Mouse (Mus musculus) heart, embryonic 15.5 days (tissue): ENCODE results near the gene Syt3. TPM values are rescaled to one million over a fixed set of nuclear protein-coding genes. Genes with fewer than 3 reads are reported as not detected.
A peak's percentile ranks its signal among the peaks of the same experiment; 100 is the strongest.

Source experiments
- ATAC-seq: fragments of 200-750 bp; cut with Nextera tagmentation; replicated peaks from 2 replicates; pipeline ENCODE4 v1.8.0; 2017; ENCODE audit warnings: low read depth, moderate TSS enrichment; ENCODE audit not compliant: insufficient number of reproducible peaks, insufficient read depth, low FRiP score
- H3K27ac ChIP-seq: fragments of 300-500 bp; sonication (generic); 2 replicates; pipeline ENCODE4 v1.5.1; 2015; ENCODE audit warnings: mild to moderate bottlenecking, inconsistent platforms
- H3K27me3 ChIP-seq: fragments of 300-500 bp; sonication (generic); 2 replicates; pipeline ENCODE4 v1.6.1; 2015; ENCODE audit warnings: inconsistent platforms
- H3K36me3 ChIP-seq: fragments of 300-500 bp; sonication (generic); 2 replicates; pipeline ENCODE4 v1.6.1; 2015; ENCODE audit warnings: mild to moderate bottlenecking, inconsistent platforms
- H3K4me1 ChIP-seq: fragments of 300-500 bp; sonication (generic); replicated peaks from 2 replicates; pipeline ENCODE4 v1.6.1; 2015; ENCODE audit warnings: inconsistent platforms
- H3K4me2 ChIP-seq: fragments of 300-500 bp; sonication (generic); 2 replicates; pipeline ENCODE4 v1.6.1; 2015; ENCODE audit warnings: inconsistent platforms, mild to moderate bottlenecking, moderate library complexity
- H3K4me3 ChIP-seq: fragments of 300-500 bp; sonication (generic); 2 replicates; pipeline ENCODE4 v1.5.1; 2015; ENCODE audit warnings: mild to moderate bottlenecking, inconsistent platforms
- H3K9ac ChIP-seq: fragments of 300-500 bp; sonication (generic); 2 replicates; pipeline ENCODE4 v1.6.1; 2015; ENCODE audit warnings: mild to moderate bottlenecking, inconsistent platforms
- H3K9me3 ChIP-seq: fragments of 300-500 bp; sonication (generic); replicated peaks from 2 replicates; pipeline ENCODE4 v1.6.1; 2016; ENCODE audit warnings: inconsistent platforms
- WGBS: fragments of 180-500 bp; shearing (Covaris S2); methylation state at CpG from one replicate; pipeline ENCODE4 v1.1.7; 2015; ENCODE audit warnings: mixed read lengths; 5-methylcytosine and 5-hydroxymethylcytosine counted together
- polyA plus RNA-seq: library from polyadenylated mRNA; unstranded; fragments of >200 nt; fragmentation: Nextera tagmentation; extraction: Ambion mirVana; gene quantifications from 2 replicates; pipeline ENCODE4 v1.2.1, GENCODE M21; 2015

Syt3 gene
- polyA plus RNA-seq, 1 experiment from 2014 or later = 0.82 TPM

GRCm38 (mm10) chr7:44382541-44382940 lies 1.4 kb upstream of the Syt3 start:
- H3K4me2 ChIP-seq = no peak overlapping the region
- no peak overlapping the region for H3K27ac ChIP-seq
- WGBS = 70% methylated on average over 12 of the region's 12 CpGs
- no peak overlapping the region for H3K4me3 ChIP-seq
- H3K4me1 ChIP-seq = peaks cover 20% of the 10 kb centered on the region
- H3K9me3 ChIP-seq = no peaks in the 10 kb centered on the region
- peaks cover 45% of the 10 kb centered on the region for H3K27me3 ChIP-seq
- no peak for ATAC-seq
- H3K9ac ChIP-seq = no peak overlapping the region
- no peaks in the 10 kb centered on the region for H3K36me3 ChIP-seq

- Histone ChIP-seq H3K27me3 (peaks cover 54% of the 10 kb centered on the region), H3K4me2 (peak overlapping the region; percentile 90), H3K9me3 (no peaks in the 10 kb centered on the region), H3K4me3 (peak overlapping the region; percentile 51), H3K36me3 (no peaks in the 10 kb centered on the region), H3K9ac (no peak overlapping the region), H3K27ac (no peak overlapping the region), H3K4me1 (peaks cover 9% of the 10 kb centered on the region)
- peak; percentile 40 for ATAC-seq
- under 1% methylated on average over 17 of the region's 17 CpGs for WGBS
These were observed 786 bp downstream of the Syt3 start for GRCm38 (mm10) chr7:44384716-44385059.

GRCm38 (mm10) chr7:44385720-44386119 lies 1.8 kb downstream of the Syt3 start, which contains the start of gene 1700008O03Rik:
Gene 1700008O03Rik, minus strand, starts transcription at chr7:44385820.
- Histone ChIP-seq H3K4me1 (peaks cover 9% of the 10 kb centered on the region), H3K36me3 (no peaks in the 10 kb centered on the region), H3K27me3 (peaks cover 55% of the 10 kb centered on the region), H3K4me3 (peak within 1 kb of the TSS; percentile 51), H3K27ac (no peak within 1 kb of the TSS), H3K4me2 (peak within 1 kb of the TSS; percentile 90), H3K9me3 (no peaks in the 10 kb centered on the region), H3K9ac (no peak within 1 kb of the TSS)
- WGBS = 75% methylated on average over 12 of the region's 12 CpGs
- 0 out of 2 replicates have a peak, but pooled peaks have one; percentile 21 for ATAC-seq

- H3K27me3 ChIP-seq = peaks cover 15% of the 10 kb centered on the region
- H3K4me2 ChIP-seq = no peak overlapping the region
- no peak overlapping the region for H3K9ac ChIP-seq
- ATAC-seq = no peak
- H3K4me3 ChIP-seq = no peak overlapping the region
- H3K36me3 ChIP-seq = no peaks in the 10 kb centered on the region
- no peak overlapping the region for H3K27ac ChIP-seq
- no peaks in the 10 kb centered on the region for H3K9me3 ChIP-seq
- no peaks in the 10 kb centered on the region for H3K4me1 ChIP-seq
- 82% methylated on average over 4 of the region's 4 CpGs for WGBS
These were observed 7.9 kb downstream of the Syt3 start for GRCm38 (mm10) chr7:44391831-44392230.

GRCm38 (mm10) chr7:44392341-44392740 lies 8.4 kb downstream of the Syt3 start:
- Histone ChIP-seq H3K4me2 (no peak overlapping the region), H3K4me1 (no peaks in the 10 kb centered on the region), H3K27me3 (peaks cover 10% of the 10 kb centered on the region), H3K9ac (no peak overlapping the region), H3K4me3 (no peak overlapping the region), H3K9me3 (no peaks in the 10 kb centered on the region), H3K27ac (no peak overlapping the region), H3K36me3 (no peaks in the 10 kb centered on the region)
- WGBS = 75% methylated on average over 14 of the region's 14 CpGs
- ATAC-seq = no peak

GRCm38 (mm10) chr7:44393284-44393683 lies 9.4 kb downstream of the Syt3 start:
- ATAC-seq = no peak
- no peak overlapping the region for H3K9ac ChIP-seq
- H3K4me1 ChIP-seq = no peaks in the 10 kb centered on the region
- no peaks in the 10 kb centered on the region for H3K9me3 ChIP-seq
- no peaks in the 10 kb centered on the region for H3K36me3 ChIP-seq
- no peak overlapping the region for H3K4me2 ChIP-seq
- no peak overlapping the region for H3K27ac ChIP-seq
- H3K4me3 ChIP-seq = no peak overlapping the region
- peaks cover 3% of the 10 kb centered on the region; the same call in 1 of the 2 replicates for H3K27me3 ChIP-seq
- 87% methylated on average over 17 of the region's 17 CpGs for WGBS

GRCm38 (mm10) chr7:44398570-44398969 lies 14.7 kb downstream of the Syt3 start:
- Histone ChIP-seq H3K4me2 (no peak overlapping the region), H3K36me3 (no peaks in the 10 kb centered on the region), H3K27me3 (no peaks in the 10 kb centered on the region), H3K27ac (no peak overlapping the region), H3K4me3 (no peak overlapping the region), H3K4me1 (no peaks in the 10 kb centered on the region; the same call in 1 of the 2 replicates), H3K9me3 (no peaks in the 10 kb centered on the region), H3K9ac (no peak overlapping the region)
- ATAC-seq = peak; percentile 47; the same call in 1 of the 2 replicates
- WGBS = 7% methylated on average over 3 of the region's 3 CpGs

GRCm38 (mm10) chr7:44401673-44402072 lies 17.8 kb downstream of the Syt3 start:
- Histone ChIP-seq H3K4me2 (no peak overlapping the region), H3K4me1 (peaks cover 3% of the 10 kb centered on the region; the same call in 1 of the 2 replicates), H3K27ac (no peak overlapping the region), H3K9me3 (no peaks in the 10 kb centered on the region), H3K4me3 (no peak overlapping the region), H3K9ac (no peak overlapping the region), H3K36me3 (no peaks in the 10 kb centered on the region), H3K27me3 (peaks cover 2% of the 10 kb centered on the region; the same call in 1 of the 2 replicates)
- no peak for ATAC-seq
- WGBS = 64% methylated on average over 6 of the region's 6 CpGs

GRCm38 (mm10) chr7:44405346-44406014 lies 21.6 kb downstream of the Syt3 start:
- Histone ChIP-seq H3K27ac (peak overlapping the region; percentile 71), H3K9ac (0 out of 2 replicates have a peak overlapping the region, but pooled peaks have one; percentile 30), H3K27me3 (peaks cover 5% of the 10 kb centered on the region), H3K9me3 (no peaks in the 10 kb centered on the region), H3K4me3 (peak overlapping the region; percentile 45), H3K36me3 (no peaks in the 10 kb centered on the region), H3K4me1 (peaks cover 3% of the 10 kb centered on the region; the same call in 1 of the 2 replicates), H3K4me2 (peak overlapping the region; percentile 75)
- WGBS = 2% methylated on average over 27 of the region's 27 CpGs
- peak; percentile 90 for ATAC-seq

GRCm38 (mm10) chr7:44406015-44406355 lies 22.1 kb downstream of the Syt3 start:
- no peak overlapping the region for H3K9ac ChIP-seq
- H3K4me2 ChIP-seq = no peak overlapping the region; the same call in 1 of the 2 replicates
- peaks cover 5% of the 10 kb centered on the region for H3K27me3 ChIP-seq
- no peak overlapping the region for H3K27ac ChIP-seq
- no peak for ATAC-seq
- H3K4me1 ChIP-seq = peaks cover 3% of the 10 kb centered on the region; the same call in 1 of the 2 replicates
- no peaks in the 10 kb centered on the region for H3K36me3 ChIP-seq
- H3K9me3 ChIP-seq = no peaks in the 10 kb centered on the region
- peak overlapping the region; percentile 45 for H3K4me3 ChIP-seq
- WGBS = 1% methylated on average over 5 of the region's 5 CpGs

GRCm38 (mm10) chr7:44411144-44411543 lies 27.2 kb downstream of the Syt3 start:
- Histone ChIP-seq H3K27ac (no peak overlapping the region), H3K4me1 (no peaks in the 10 kb centered on the region; the same call in 1 of the 2 replicates), H3K9me3 (no peaks in the 10 kb centered on the region), H3K4me2 (no peak overlapping the region), H3K9ac (no peak overlapping the region), H3K27me3 (peaks cover 5% of the 10 kb centered on the region), H3K4me3 (no peak overlapping the region), H3K36me3 (no peaks in the 10 kb centered on the region)
- no peak for ATAC-seq
- 80% methylated on average over 4 of the region's 4 CpGs for WGBS

GRCm38 (mm10) chr7:44413307-44413706 lies 29.4 kb downstream of the Syt3 start:
- ATAC-seq = no peak
- Histone ChIP-seq H3K27me3 (no peaks in the 10 kb centered on the region), H3K9ac (no peak overlapping the region), H3K4me1 (no peaks in the 10 kb centered on the region), H3K9me3 (no peaks in the 10 kb centered on the region), H3K4me2 (no peak overlapping the region), H3K36me3 (no peaks in the 10 kb centered on the region), H3K27ac (no peak overlapping the region), H3K4me3 (no peak overlapping the region)
- whole genome bisulfite sequencing = 77% methylated on average over 6 of the region's 6 CpGs
